Mouse (Mus musculus) small intestine, adult 2 months (tissue): ENCODE measurements around the gene Lhfpl5.

Experiments used
- CTCF ChIP-seq: fragments of 200-500 bp; IDR thresholded peaks from 2 replicates; pipeline ENCODE4 v1.5.1; 2012; ENCODE audit warnings: low read depth, mild to moderate bottlenecking, control low read depth, inconsistent platforms, low read length, moderate library complexity, mixed read lengths; ENCODE audit not compliant: insufficient replicate concordance, insufficient read length; ENCODE audit errors: extremely low read depth
- POLR2A ChIP-seq: fragments of 200-500 bp; IDR thresholded peaks from 2 replicates; pipeline ENCODE4 v1.6.1; 2012; ENCODE audit warnings: low read depth, mild to moderate bottlenecking, control low read depth, inconsistent platforms, low read length, moderate library complexity

DNA sequence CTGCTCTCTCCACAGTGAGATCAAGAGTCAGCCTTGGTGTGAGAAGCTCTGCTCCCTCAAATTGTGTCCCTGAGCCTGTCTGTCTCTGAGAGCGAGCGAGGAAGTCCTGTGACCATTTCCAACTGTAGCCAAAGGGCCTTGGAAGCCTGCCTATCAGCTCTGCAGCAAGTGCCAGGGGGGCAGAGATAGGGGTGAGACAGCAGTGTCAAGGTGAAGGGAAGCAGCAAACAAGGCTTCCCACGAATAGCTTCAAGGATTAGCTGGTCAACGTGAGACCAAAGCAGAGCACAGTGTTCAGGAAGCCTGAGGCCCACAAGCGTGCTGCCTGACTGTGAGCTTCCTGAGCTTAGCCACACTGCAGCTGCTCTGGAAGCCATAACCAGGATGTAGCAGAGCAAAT lies 16.0 kb downstream of the Lhfpl5 start:
- no peak for TF ChIP-seq CTCF
- no peak for TF ChIP-seq POLR2A
